Mouse (Mus musculus) ES-CJ7 (cell line): ENCODE measurements at regions not wholly inside any gene's neighbourhood (a gene's known extent, or its start where the extent isn't known, plus 50 kb on each side); places are given as distances from the start of the nearest gene placed in this dataset.
"Not testable (repeated sequence)": the region's sequence is repeated elsewhere in the genome, so short reads cannot be mapped to it uniquely, and the experiment has no call there.

Source experiments
- DNase-seq: peaks from one replicate; pipeline ENCODE4 v3.0.0; 2011; ENCODE audit warnings: low read depth, low spot score

DNA sequence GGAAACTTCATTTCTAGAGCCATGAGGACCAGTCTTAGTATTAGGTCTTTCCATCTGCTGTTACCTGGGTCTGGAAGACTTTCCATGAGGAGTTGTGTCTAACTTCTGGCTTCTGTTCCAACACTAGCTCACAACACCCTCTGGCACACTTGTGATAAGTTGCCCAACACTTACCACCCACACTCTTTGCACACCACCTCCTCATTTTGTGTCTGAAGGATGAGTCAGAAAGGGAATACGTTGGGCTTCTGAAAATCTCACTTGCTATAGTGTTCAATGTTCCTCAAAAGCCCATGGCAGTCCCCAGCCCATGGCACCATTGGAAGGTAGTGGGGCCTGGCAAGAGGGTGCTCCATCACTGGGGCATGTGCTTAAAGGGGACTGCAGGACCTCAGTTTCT is 161.5 kb downstream of the Cartpt start:
- no peak for DNase-seq

DNA sequence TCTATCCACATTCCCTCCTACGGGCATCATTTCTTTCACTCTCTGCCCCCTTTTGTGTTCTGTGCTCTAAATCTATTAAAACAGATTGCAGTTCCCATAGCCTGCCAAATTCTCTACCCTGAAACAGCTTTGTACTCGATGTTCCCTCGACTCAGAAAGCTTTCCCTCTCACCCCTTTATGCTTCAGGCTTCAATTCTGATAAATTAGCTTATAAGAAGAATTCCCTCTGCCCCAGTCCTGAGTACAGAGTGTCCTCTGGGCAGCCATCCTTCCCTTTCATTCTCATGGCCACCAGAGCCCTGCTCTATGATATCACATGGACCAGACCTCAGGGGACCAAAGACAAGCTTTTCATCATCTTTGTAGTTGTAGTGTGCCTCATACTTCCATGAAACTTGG is 163.6 kb downstream of the Cartpt start:
- no peak for DNase-seq

- no peak for DNase-seq
These were observed 171.7 kb downstream of the Cartpt start for GRCm38 (mm10) chr13:99729145-99729544.

DNA sequence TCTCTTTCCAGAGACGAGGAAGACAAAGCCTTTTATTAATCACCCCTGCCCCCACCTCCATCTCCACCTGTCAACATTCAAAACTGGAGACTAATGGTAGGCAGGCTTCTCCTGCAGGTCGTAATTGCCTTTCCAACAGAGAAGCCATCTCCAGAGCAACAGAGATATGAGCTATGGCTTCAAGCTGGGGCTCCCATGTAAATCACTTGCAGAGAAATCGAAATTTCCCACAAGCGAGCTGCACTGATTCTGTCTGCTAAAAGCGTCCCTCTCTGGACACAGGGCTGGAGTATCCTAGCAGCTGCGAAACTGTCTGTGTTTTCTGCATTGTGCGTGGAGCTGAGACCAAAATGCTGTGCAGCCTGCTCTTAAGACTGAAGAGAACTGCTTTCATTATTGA is 176.6 kb downstream of the Cartpt start:
- no peak for DNase-seq

DNA sequence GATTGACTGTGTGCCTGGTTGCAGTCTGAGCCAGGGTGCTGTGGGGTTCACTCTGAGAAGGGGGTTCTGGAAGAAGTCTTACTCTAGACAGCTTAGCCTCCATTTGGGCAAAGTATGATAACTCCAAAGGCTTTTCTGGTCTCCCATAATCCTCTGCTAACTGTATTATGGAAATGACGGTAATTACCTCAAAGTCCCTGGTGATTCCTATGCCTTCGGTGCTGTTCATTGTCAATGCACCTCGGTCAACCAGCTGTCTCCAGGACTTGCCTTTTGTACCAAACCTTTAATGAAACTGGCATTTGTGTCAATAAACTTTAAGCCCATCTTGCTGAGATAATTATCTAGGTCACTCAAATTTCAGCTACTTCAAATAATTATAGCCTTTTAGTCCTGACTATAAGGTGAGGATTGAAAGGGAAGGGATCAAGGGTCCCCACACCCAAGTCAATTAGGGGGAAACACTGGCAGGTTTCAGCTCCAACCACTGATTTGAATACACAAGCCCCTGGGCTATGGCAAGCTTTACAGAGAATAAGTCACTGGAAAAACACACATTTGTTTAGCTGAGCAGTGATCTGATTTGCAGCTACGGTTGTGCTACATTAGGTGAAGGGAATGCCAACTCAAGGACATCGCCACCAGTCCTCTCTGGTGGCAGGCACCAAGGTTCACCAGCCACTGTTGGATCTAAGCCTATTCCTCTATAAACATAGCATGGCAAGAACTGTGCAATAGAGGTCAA is 177.5 kb downstream of the Cartpt start:
- DNase-seq, result no peak

GRCm38 (mm10) chr13:99720566-99720965 is 180.3 kb downstream of the Cartpt start:
- DNase-seq, result no peak

GRCm38 (mm10) chr13:99696559-99696890 is 180.2 kb upstream of the Map1b start:
- DNase-seq, result no peak

GRCm38 (mm10) chr13:99695874-99696558 is 179.7 kb upstream of the Map1b start:
- no peak for DNase-seq

DNA sequence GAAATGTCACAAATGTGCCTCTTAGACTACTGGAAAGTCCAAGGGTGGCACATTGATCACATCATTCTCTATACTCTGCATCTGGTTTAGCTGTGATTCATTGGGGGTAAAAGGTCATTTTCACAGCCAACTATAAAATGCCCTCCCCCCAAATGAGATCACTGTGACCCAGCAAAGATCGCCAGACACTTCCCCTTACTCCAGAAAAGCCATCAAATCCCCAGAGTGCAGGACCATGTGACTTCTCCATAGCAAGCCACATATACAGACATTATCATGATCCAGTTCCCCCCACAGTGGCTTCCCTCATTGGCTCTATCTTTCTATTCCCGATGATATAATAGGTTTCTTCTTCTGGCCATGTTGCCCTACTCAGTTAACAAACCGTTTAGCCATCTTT is 163.6 kb upstream of the Map1b start:
- DNase-seq, result no peak

DNA sequence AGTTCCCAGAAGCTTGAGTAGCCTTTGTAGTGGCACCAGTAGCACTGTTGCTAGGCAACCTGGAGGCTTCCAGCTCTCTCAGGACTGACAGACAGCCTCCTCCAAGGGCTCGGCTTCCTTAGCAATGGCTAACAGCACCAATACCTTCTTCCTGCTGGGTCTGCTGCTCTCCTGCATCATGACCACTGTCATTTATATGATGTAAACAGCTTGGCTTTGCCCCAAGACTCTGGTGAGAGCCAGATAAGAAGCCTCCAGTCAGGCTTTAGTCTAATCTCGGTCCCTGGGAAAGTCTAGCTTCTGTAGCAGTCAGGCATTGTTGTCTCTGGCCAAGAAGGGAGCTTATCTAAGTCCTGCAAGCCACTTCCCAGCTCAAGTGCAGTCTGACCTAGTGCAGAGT is 163.1 kb upstream of the Map1b start:
- no peak for DNase-seq

- DNase-seq, result peak; percentile 41
These were observed 160.1 kb upstream of the Map1b start for GRCm38 (mm10) chr13:99676393-99676792.

DNA sequence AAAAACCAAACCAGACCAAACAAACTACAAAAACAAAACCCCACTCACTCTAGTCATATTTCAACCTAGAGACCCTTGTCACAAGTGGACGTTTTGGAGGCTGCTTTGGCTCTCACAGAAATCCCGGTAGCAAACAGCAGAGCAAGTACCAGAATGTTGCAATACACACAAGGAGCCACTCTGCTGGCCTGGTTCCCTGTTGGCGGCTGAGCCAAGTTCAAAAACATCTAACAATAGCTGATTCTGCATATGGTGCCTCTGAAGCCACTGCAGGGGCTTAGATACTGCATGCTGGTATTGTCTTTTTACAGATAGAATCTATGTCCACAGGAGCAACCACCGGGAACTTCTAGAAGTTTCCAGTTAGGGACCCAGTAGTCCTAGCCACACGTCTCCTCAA is 159.6 kb upstream of the Map1b start:
- DNase-seq, result no peak

DNA sequence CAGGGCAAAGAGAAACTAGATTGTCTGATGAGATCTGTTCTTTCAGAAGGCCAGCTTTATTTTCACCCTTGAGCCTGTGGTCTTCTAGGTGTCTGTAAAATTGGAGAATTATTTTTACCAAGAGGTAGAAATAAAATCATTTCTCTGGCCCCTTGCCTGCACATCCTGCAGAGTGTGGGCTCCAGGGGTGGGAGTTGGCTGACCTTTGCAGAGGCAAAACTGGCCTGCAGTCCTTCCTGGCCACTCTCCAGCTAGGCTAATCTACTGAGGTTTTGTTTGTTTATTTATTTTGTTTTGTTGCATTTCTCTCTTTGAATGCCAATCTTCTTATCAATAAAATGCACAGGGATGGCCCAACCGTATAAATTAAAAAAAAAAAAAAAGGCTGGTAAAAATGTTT is 156.4 kb upstream of the Map1b start:
- no peak for DNase-seq

- DNase-seq, result no peak
These were observed 155.4 kb upstream of the Map1b start for GRCm38 (mm10) chr13:99671747-99672146.

- no peak for DNase-seq
These were observed 153.7 kb upstream of the Map1b start for GRCm38 (mm10) chr13:99669987-99670534.

GRCm38 (mm10) chr13:99668613-99669012 is 152.3 kb upstream of the Map1b start:
- no peak for DNase-seq

GRCm38 (mm10) chr13:99666086-99666485 is 149.7 kb upstream of the Map1b start:
- DNase-seq, result no peak

- not testable (repeated sequence) for DNase-seq
These were observed 147.1 kb upstream of the Map1b start for GRCm38 (mm10) chr13:99663422-99663821.

DNA sequence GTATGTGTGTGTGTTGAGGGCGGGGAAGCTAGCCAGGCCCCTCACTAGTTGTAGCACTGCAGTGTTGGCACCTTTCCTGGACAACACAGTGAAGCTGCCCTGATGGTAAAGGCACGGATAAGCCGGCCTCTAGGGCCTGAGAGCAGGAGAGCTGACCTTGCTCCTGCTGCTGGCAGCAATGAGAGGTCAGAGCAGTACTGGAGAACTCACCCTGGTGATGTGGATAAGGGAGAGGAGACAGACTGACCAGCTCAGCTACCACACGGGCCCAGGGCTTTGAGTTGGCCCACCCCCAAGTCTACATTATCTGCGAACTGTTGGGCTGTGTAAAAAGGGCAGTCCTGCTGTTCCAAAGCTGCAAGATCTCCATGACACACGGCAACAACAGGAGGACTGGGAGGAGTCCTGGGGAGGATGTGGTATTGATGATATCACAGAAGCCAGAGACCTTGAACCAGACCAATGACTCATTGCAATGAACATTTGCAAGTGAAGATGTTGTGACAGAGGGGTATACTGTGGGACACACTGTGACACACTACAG is 131.4 kb upstream of the Map1b start:
- DNase-seq, result no peak

- no peak for DNase-seq
These were observed 128.4 kb upstream of the Map1b start for GRCm38 (mm10) chr13:99644771-99645170.

- no peak for DNase-seq
These were observed 126.5 kb upstream of the Map1b start for GRCm38 (mm10) chr13:99642811-99643210.

DNA sequence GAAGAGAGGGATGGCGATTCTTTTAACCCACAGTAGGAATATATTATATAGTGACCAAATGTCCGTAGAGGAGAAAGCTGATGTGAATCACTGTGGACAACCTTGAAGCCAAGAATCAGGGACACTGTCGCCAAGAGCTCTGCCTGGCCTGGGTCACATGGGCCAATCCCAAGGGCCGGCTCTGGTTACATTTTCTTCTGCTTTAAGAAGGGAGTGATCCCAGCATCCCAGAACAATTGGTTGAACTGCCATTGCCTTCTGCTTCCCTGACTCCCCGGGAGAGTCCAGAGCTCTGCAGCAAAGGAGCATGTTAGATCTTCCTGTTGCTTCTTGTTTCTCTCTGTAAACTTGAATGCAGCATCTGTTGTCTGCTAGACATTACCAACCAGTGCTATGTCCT is 126.0 kb upstream of the Map1b start:
- no peak for DNase-seq
